Mouse (Mus musculus): Measurements from ENCODE around the gene Helz.

DNA sequence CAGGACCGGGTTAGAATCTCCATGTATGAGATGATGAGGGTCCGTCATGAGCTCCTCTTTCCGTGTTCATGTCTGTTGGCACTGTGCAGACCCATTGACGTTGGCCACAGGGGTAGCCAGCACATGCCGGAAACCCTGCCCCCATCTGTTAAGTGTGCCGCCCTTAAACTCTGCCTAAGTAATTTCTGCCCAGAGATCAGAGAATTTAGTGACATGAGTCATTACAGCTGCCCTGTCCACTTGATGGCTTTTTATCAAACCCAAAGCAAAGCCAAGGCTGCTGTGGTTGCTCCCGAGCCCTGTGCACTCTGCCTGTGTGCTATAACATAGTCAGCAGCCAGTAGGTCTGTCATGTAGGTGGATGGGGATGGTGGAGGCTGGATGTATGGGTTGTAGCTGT lies 83.4 kb downstream of the Helz start:
- TF ChIP-seq POLR2A (IDR thresholded peaks at IDR 0.05; ENCODE audit: insufficient read depth, low read length) (no peak), CTCF (IDR thresholded peaks at IDR 0.05; ENCODE audit: low read depth, low read length) (no peak), EP300 (IDR thresholded peaks at IDR 0.05; ENCODE audit: insufficient read depth, low read depth, low read length) (no peak)

All from ES-Bruce4 (cell line).